Mouse (Mus musculus) heart, adult 2 months (tissue): ENCODE measurements around the gene Btg4. TPM values are rescaled to one million over a fixed set of nuclear protein-coding genes. Genes with fewer than 3 reads are reported as not detected.

Source experiments
- DNase-seq, 2 experiments: peaks; one replicate each; pipeline ENCODE4 v3.0.0; 2021
- H3K27ac ChIP-seq: fragments of 200-600 bp; 2 replicates; pipeline ENCODE4 v1.8.1; 2022
- H3K27me3 ChIP-seq: fragments of 200-500 bp; 2 replicates; pipeline ENCODE4 v1.6.1; 2012; ENCODE audit warnings: mild to moderate bottlenecking, low read length, inconsistent platforms, mixed read lengths; ENCODE audit not compliant: control insufficient read depth, insufficient read depth
- H3K36me3 ChIP-seq: fragments of 200-500 bp; 2 replicates; pipeline ENCODE4 v1.6.1; 2012; ENCODE audit warnings: low read length, inconsistent platforms; ENCODE audit not compliant: control insufficient read depth, insufficient read depth
- H3K4me1 ChIP-seq: fragments of 200-500 bp; 2 replicates; pipeline ENCODE4 v1.6.1; 2011; ENCODE audit warnings: low read length; ENCODE audit not compliant: control insufficient read depth, insufficient read depth
- H3K4me3 ChIP-seq: fragments of 200-600 bp; 2 replicates; pipeline ENCODE4 v1.8.1; 2022
- H3K79me2 ChIP-seq: fragments of 200-500 bp; replicated peaks from 2 replicates; pipeline ENCODE4 v1.6.1; 2012; ENCODE audit warnings: mild to moderate bottlenecking, inconsistent platforms, low read length, moderate library complexity, mixed read lengths; ENCODE audit not compliant: control insufficient read depth, insufficient read depth
- H3K9ac ChIP-seq: fragments of 200-500 bp; 2 replicates; pipeline ENCODE4 v1.6.1; 2012; ENCODE audit warnings: low read depth, mild to moderate bottlenecking, control low read depth, inconsistent platforms, low read length, mixed read lengths
- CTCF ChIP-seq: fragments of 200-600 bp; IDR thresholded peaks from 2 replicates; pipeline ENCODE4 v1.8.1; 2022; ENCODE audit warnings: antibody characterized with exemption, mild to moderate bottlenecking, moderate library complexity
- EP300 ChIP-seq: fragments of 200-500 bp; IDR thresholded peaks from 2 replicates; pipeline ENCODE4 v1.6.1; 2011; ENCODE audit warnings: low read depth, low read length, control low read depth; ENCODE audit not compliant: insufficient read depth
- POLR2A ChIP-seq: fragments of 200-500 bp; IDR thresholded peaks from 2 replicates; pipeline ENCODE4 v1.6.1; 2011; ENCODE audit warnings: mild to moderate bottlenecking, low read depth, low read length, control low read depth; ENCODE audit not compliant: insufficient read depth
- WGBS: fragments of 180-500 bp; shearing (Covaris S2); methylation state at CpG from one replicate; pipeline ENCODE4 v1.1.7; 2018; 5-methylcytosine and 5-hydroxymethylcytosine counted together
- intact Hi-C: fragments of 180-260 bp; cut with DNase I; formaldehyde crosslinking; loops from one replicate; pipeline ENCODE4 v1.15.1; 2025
- microRNA-seq, 2 experiments: library from miRNA; unstranded; fragments of <30 nt; microRNA quantifications; one replicate each; pipeline ENCODE4 v1.2.0; 2021
- polyA plus RNA-seq: library from polyadenylated mRNA; depleted of rRNA; stranded (reverse); fragments of >200 nt; gene quantifications from 2 replicates; pipeline ENCODE4 v1.2.3, GENCODE M21; 2012; rRNA removed
- total RNA-seq, 2 experiments: library from RNA; stranded (reverse); gene quantifications; 2 replicates each; pipeline ENCODE4 v1.2.3; 2021

Btg4 gene
- total and polyA plus RNA-seq, 3 experiments, result not detected

DNA sequence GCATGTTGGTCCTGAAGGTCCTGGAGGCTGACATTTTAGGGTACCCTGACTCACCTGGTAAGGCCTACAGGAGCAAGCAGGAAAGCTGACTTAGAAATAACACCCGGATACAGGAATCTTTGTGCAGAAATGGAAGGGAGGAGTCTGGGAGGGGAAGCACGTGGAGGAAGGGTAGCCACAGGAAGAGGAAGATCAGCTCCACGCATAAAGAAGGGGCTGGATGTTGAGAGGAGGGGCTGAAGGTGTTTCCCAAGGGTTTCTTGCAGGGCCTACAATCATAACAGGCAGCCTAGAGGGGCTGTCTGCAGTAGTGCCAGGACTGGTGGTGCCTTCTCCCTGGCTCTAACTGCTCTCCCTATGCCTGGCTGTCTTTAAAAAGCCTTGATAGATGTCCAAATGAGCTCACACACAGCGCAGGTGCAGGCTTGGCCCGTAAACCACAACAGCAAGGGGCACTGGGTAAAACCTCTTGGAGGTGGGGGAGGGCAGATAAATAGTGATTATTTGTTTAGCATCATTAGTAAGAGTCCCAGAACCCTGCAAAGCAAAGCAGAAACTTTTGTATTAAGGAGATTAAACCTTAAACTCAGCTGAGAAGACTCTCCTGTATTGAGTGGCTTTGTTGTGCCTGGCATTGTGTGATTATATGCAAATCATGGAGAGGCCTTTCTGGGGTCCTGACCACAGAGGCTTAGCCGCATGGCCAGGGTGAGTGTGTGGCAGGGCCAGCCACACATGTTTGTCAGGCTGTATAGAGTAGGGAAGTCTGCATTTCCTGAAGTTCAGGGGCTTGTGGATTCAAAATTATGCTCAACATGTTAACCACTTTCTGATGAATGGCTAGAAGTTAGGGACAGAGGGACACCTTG is 104.8 kb downstream of the Btg4 start, which contains the start of gene Gm32742:
Gene Gm32742 (minus strand): TSS at position 206 of the 869 bp plus-strand sequence.
- Histone ChIP-seq H3K27ac (no peak within 1 kb of the TSS), H3K4me1 (no peaks in the 10 kb centered on the region), H3K9ac (no peak within 1 kb of the TSS), H3K79me2 (no peaks in the 10 kb centered on the region), H3K36me3 (no peaks in the 10 kb centered on the region), H3K27me3 (no peaks in the 10 kb centered on the region), H3K4me3 (no peak within 1 kb of the TSS)
- DNase-seq, result no peak
- TF ChIP-seq EP300, result no peak
- TF ChIP-seq CTCF, result no peak
- TF ChIP-seq POLR2A, result no peak
- intact Hi-C loops, result no loop called here
- WGBS, result 50% methylated on average over 6 of the region's 6 CpGs

- H3K4me1 ChIP-seq, result no peaks in the 10 kb centered on the region
- no peak for TF ChIP-seq EP300
- no peak for TF ChIP-seq CTCF
- TF ChIP-seq POLR2A, result no peak
- WGBS, result 69% methylated on average over 11 of the region's 11 CpGs
- no peaks in the 10 kb centered on the region for H3K79me2 ChIP-seq
- no peaks in the 10 kb centered on the region for H3K36me3 ChIP-seq
- peak in 1 of 2 experiments; percentile 21 for DNase-seq
- H3K27ac ChIP-seq, result no peak overlapping the region
- no peak overlapping the region for H3K4me3 ChIP-seq
- intact Hi-C loops, result no loop called here
- no peak overlapping the region for H3K9ac ChIP-seq
- H3K27me3 ChIP-seq, result no peaks in the 10 kb centered on the region
Observed at GRCm38 (mm10) chr9:51167954-51168353, 107.3 kb downstream of the Btg4 start.

GRCm38 (mm10) chr9:51168698-51169097 is 108.0 kb downstream of the Btg4 start:
- Histone ChIP-seq H3K4me1 (no peaks in the 10 kb centered on the region), H3K4me3 (no peak overlapping the region), H3K9ac (no peak overlapping the region), H3K36me3 (no peaks in the 10 kb centered on the region), H3K27ac (no peak overlapping the region), H3K79me2 (no peaks in the 10 kb centered on the region), H3K27me3 (no peaks in the 10 kb centered on the region)
- TF ChIP-seq POLR2A, result no peak
- no peak for TF ChIP-seq CTCF
- no peak for TF ChIP-seq EP300
- 70% methylated on average over 5 of the region's 5 CpGs for WGBS
- intact Hi-C loops, result no loop called here
- no peak for DNase-seq

DNA sequence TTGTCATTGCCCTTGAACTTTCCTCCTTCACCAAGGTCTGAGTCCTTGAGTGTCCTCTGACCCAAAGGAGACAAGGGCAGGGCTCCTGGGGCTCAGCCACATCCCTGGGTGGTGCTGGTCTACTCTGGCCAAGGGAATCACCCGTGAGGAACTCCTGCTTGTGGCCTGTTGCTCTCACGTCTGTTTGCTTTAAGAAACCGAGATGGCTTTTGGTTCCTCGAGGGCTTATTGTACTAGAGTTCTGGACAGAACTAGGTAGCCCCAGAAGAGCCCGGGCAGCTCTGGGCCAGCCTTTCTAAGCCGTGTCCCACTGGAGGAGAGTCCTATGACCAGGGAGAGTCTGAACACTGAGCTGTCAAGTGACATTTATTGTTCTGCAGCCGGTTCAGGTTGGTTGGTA is 108.4 kb downstream of the Btg4 start:
- DNase-seq, result no peak
- TF ChIP-seq EP300, result no peak
- no peak for TF ChIP-seq POLR2A

More for the DNA sequence above, 108.4 kb downstream of the Btg4 start:
- no peak overlapping the region for H3K27ac ChIP-seq
- no peaks in the 10 kb centered on the region for H3K4me1 ChIP-seq
- WGBS, result 83% methylated on average over 7 of the region's 7 CpGs
- H3K27me3 ChIP-seq, result no peaks in the 10 kb centered on the region
- no peaks in the 10 kb centered on the region for H3K36me3 ChIP-seq
- H3K4me3 ChIP-seq, result no peak overlapping the region
- H3K79me2 ChIP-seq, result no peaks in the 10 kb centered on the region
- intact Hi-C loops, result no loop called here
- no peak overlapping the region for H3K9ac ChIP-seq

Small RNA genes lying within 50 kb of the gene (microRNA-seq; reads per million reads assigned to microRNA genes)
- gene Mir34b (1.7 to 5.4 reads per million in 2 experiments), gene Mir34c (76.3 to 86.5 reads per million in 2 experiments)

Other genes starting within 250 kb of the Btg4 start
- 10 to 100 TPM; 10.3 to 10.8 TPM for gene Ppp2r1b, start 215.6 kb upstream of the Btg4 start, total RNA-seq
- 5.4 and 7.1 TPM in 2 replicates for gene Ppp2r1b, start 215.6 kb upstream of the Btg4 start, polyA plus RNA-seq
- gene Sik2, start 51.8 kb upstream of the Btg4 start, total RNA-seq, result 10 to 100 TPM; 22.2 to 26.9 TPM
- gene Sik2, start 51.8 kb upstream of the Btg4 start, polyA plus RNA-seq, result 14.6 and 15.8 TPM in 2 replicates
- 1 to 10 TPM; 7.6 to 7.7 TPM for gene Layn, start 16.2 kb downstream of the Btg4 start, total RNA-seq
- gene Layn, start 16.2 kb downstream of the Btg4 start, polyA plus RNA-seq, result 3.0 and 3.1 TPM in 2 replicates
- gene 4833427G06Rik, start 41.2 kb downstream of the Btg4 start, total RNA-seq, result not detected
- 0.12 TPM in 1 of 2 replicates, not detected in the other for gene 4833427G06Rik, start 41.2 kb downstream of the Btg4 start, polyA plus RNA-seq
- not detected for gene Gm32742, start 104.6 kb downstream of the Btg4 start, total RNA-seq
- gene Gm32742, start 104.6 kb downstream of the Btg4 start, polyA plus RNA-seq, result 0.23 TPM in 1 of 2 replicates, not detected in the other
- 1 to 10 TPM in 1 of 2 experiments, under 1 TPM in 1; 0.70 to 1.1 TPM for gene Pou2af1, start 152.8 kb downstream of the Btg4 start, total RNA-seq
- gene Pou2af1, start 152.8 kb downstream of the Btg4 start, polyA plus RNA-seq, result 0.76 and 2.3 TPM in 2 replicates
- 1 to 10 TPM; 1.0 to 1.1 TPM for gene Colca2, start 217.7 kb downstream of the Btg4 start, total RNA-seq
- gene Colca2, start 217.7 kb downstream of the Btg4 start, polyA plus RNA-seq, result 4.0 and 4.3 TPM in 2 replicates